Mouse (Mus musculus): ENCODE measurements at regions not wholly inside any gene's neighbourhood (a gene's known extent, or its start where the extent isn't known, plus 50 kb on each side); places are given as distances from the start of the nearest gene placed in this dataset.

DNA sequence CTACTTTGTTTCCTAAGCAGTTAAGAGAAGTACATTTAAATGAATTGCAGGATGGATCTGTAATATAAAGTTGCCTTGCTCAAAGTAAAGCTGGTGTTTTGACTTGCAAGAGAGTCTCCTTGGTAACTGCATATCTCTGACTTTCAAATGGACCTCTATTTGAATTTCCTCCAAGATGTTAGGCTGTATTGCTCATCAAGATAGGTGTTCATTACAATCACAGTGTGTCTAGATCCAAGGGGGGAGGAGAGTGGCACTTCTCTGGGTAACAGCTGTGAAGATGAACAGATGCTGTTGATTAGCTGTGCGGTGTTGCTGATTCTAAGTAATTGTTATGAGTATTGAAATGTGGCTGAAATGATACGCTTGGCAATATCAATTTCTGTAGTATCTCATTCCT lies 787.2 kb downstream of the Pom121l12 start:
- DNase-seq (ENCODE audit: low read depth, low spot score): no peak

- DNase-seq (ENCODE audit: low read depth, low spot score): peak; percentile 65
Observed at GRCm38 (mm10) chr11:15435806-15436205, 821.7 kb upstream of the Vstm2a start.
